Mouse (Mus musculus) liver, adult 2 months (tissue): Measurements from ENCODE around the gene Ssh3. TPM values are rescaled to one million over a fixed set of nuclear protein-coding genes. Genes with fewer than 3 reads are reported as not detected.

Experiments
- DNase-seq: peaks from one replicate; pipeline ENCODE4 v3.0.0-alpha.2; 2011; ENCODE audit warnings: low read depth, low spot score; ENCODE audit errors: extremely low read depth
- H3K27ac ChIP-seq: fragments of 200-500 bp; replicated peaks from 2 replicates; pipeline ENCODE4 v1.5.1; 2012; ENCODE audit warnings: low read depth, mild to moderate bottlenecking, control low read depth, inconsistent platforms, low read length; ENCODE audit not compliant: insufficient read depth
- H3K27me3 ChIP-seq: fragments of 200-500 bp; 2 replicates; pipeline ENCODE4 v1.6.1; 2012; ENCODE audit warnings: mild to moderate bottlenecking, moderate library complexity, low read length, inconsistent platforms; ENCODE audit not compliant: control insufficient read depth, insufficient read depth
- H3K36me3 ChIP-seq: fragments of 200-500 bp; 2 replicates; pipeline ENCODE4 v1.6.1; 2012; ENCODE audit warnings: low read length, inconsistent platforms; ENCODE audit not compliant: control insufficient read depth, insufficient read depth
- H3K4me1 ChIP-seq: fragments of 200-500 bp; 2 replicates; pipeline ENCODE4 v1.6.1; 2011; ENCODE audit warnings: low read length; ENCODE audit not compliant: control insufficient read depth, insufficient read depth
- H3K4me3 ChIP-seq: fragments of 200-500 bp; 2 replicates; pipeline ENCODE4 v1.5.1; 2011; ENCODE audit warnings: low read depth, mild to moderate bottlenecking, control low read depth, low read length, moderate library complexity; ENCODE audit not compliant: insufficient read depth
- H3K79me2 ChIP-seq: fragments of 200-500 bp; 2 replicates; pipeline ENCODE4 v1.6.1; 2012; ENCODE audit warnings: inconsistent platforms, mild to moderate bottlenecking, low read length, moderate library complexity; ENCODE audit not compliant: control insufficient read depth, insufficient read depth
- H3K9ac ChIP-seq: fragments of 200-500 bp; 2 replicates; pipeline ENCODE4 v1.6.1; 2012; ENCODE audit warnings: low read depth, mild to moderate bottlenecking, control low read depth, inconsistent platforms, low read length
- CTCF ChIP-seq: fragments of 200-500 bp; IDR thresholded peaks from 2 replicates; pipeline ENCODE4 v1.5.1; 2011; ENCODE audit warnings: low read depth, low read length, control low read depth
- POLR2A ChIP-seq: fragments of 200-500 bp; IDR thresholded peaks from 2 replicates; pipeline ENCODE4 v1.6.1; 2011; ENCODE audit warnings: low read length, control low read depth; ENCODE audit not compliant: insufficient read depth; ENCODE audit errors: extremely low read depth
- WGBS: fragments of 180-500 bp; shearing (Covaris S2); methylation state at CpG from one replicate; pipeline ENCODE4 v1.1.7; 2018; 5-methylcytosine and 5-hydroxymethylcytosine counted together
- polyA plus RNA-seq: library from polyadenylated mRNA; depleted of rRNA; stranded (reverse); fragments of >200 nt; gene quantifications from 2 replicates; pipeline ENCODE4 v1.2.3, GENCODE M21; 2012
- total RNA-seq: library from RNA; depleted of rRNA; stranded (reverse); fragments of >200 nt; gene quantifications from 2 replicates; pipeline ENCODE4 v1.2.3, GENCODE M21; 2014

The Ssh3 gene
- total and polyA plus RNA-seq, 2 experiments = 11.5 to 29.2 TPM

DNA sequence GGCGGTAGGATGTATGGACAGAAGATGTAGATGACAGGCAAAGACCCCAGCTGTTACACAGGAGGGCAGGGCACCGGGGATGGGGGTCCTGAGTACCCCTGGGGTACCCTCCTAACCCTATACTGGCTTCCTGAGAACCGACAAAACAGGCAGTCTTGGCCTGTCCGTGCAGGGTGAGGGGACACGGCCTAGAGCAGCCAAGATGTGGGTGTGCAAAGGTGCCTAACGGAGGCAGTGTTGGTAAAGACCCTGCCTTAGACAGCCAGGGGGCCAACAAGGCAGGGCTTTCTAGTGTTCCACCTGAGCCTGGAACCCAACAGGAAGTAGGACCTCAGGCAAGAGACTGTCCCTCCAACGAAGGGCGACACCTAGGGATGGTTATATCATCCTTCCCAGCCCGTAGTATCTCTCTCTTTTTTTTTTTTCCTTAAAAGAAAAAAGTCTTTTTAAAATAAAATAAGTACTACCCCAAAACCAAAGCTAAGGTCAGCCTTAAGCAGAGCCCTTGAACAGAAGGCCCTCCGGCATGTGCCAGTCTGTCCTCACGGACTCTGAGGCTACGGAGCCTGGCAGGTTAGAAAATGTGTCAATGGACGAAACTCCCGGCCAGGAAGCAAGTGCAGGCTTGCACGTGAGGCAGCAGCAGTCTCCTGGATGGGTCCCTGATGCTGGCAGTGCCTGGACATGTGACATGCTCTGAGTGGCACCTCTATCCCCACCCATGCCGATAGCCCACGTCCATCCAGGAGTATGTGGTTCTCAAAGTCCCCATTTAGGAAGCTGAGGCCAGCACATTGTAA, 29.5 kb upstream of the Ssh3 start:
- TF ChIP-seq POLR2A (no peak), CTCF (0 out of 2 replicates have a peak, but pooled peaks have one; percentile 1)
- Histone ChIP-seq H3K9ac (no peak overlapping the region), H3K4me1 (peaks cover 9% of the 10 kb centered on the region), H3K4me3 (no peak overlapping the region), H3K36me3 (no peaks in the 10 kb centered on the region), H3K27me3 (no peaks in the 10 kb centered on the region), H3K27ac (no peak overlapping the region), H3K79me2 (peaks cover 44% of the 10 kb centered on the region)
- 83% methylated on average over 17 of the region's 17 CpGs for WGBS
- DNase-seq = no peak

DNA sequence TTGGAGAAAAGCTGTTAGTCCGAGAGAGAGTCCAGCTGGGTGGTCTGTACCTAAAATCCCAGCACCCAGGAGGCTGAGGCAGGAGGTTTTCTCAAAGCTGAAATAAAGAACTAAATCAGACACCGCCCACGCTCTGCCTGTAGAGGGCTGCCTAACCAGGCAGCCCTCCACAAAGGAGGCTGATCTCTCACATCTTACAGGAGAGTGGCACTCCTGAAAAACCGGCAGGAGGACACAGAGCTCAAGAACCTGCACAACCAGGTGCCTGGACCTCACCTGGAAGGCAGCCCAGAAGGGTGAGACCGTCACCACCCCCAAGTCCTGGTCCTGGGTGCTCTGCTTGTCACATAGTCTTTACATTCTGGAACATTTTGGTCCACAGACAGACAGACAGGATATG, 28.9 kb upstream of the Ssh3 start:
- 83% methylated on average over 5 of the region's 5 CpGs for WGBS
- Histone ChIP-seq H3K36me3 (no peaks in the 10 kb centered on the region), H3K27me3 (no peaks in the 10 kb centered on the region), H3K79me2 (peaks cover 37% of the 10 kb centered on the region), H3K27ac (no peak overlapping the region), H3K4me1 (peaks cover 3% of the 10 kb centered on the region), H3K9ac (no peak overlapping the region), H3K4me3 (no peak overlapping the region)
- no peak for DNase-seq
- TF ChIP-seq POLR2A = no peak
- TF ChIP-seq CTCF = 0 out of 2 replicates have a peak, but pooled peaks have one; percentile 16

DNA sequence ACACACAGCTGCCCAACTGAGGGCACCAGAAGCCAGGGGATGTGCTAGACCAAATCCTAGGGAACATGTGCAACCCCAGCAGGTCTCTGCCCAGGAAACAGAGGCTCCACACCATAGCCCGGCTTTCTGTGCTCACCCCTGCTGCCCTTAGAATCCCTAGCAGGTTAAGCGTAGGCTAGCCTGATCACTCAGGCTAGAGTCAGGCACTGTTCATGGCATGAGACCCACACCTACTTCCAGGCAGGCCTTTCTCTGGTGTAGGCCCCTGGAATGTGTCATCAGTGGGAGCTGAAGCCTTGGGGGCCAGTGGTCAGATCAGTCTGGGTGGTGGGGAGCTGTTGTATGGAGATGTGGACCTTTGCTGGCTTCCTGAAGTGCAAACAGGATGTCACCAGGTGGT, 27.6 kb upstream of the Ssh3 start:
- H3K27me3 ChIP-seq = no peaks in the 10 kb centered on the region
- TF ChIP-seq CTCF (no peak), POLR2A (no peak)
- whole genome bisulfite sequencing = 74% methylated on average over 2 of the region's 2 CpGs
- no peak overlapping the region for H3K4me3 ChIP-seq
- H3K27ac ChIP-seq = no peak overlapping the region
- DNase-seq = no peak
- peaks cover 25% of the 10 kb centered on the region for H3K79me2 ChIP-seq
- peaks cover 2% of the 10 kb centered on the region for H3K4me1 ChIP-seq
- peaks cover 9% of the 10 kb centered on the region for H3K36me3 ChIP-seq
- H3K9ac ChIP-seq = no peak overlapping the region

DNA sequence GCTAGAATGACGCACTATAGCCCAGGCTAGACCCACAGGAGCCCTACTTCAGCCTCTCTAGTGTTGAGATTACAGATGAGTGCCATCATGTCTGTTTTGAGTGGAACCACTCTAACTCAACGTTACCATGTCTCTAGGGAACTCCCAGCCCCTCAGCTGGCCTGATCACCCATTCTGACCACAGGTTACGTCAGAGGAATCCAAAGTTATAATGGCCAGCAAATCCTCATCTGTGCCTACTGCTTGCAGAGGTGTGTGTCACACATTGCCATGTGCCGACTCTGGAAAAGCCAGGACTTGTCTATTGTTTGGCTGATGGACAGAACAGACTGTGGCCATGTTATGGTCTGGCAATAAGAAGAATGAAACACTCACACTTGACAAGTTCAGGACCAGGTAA, 26.4 kb upstream of the Ssh3 start:
- no peak overlapping the region for H3K4me3 ChIP-seq
- peaks cover 14% of the 10 kb centered on the region for H3K36me3 ChIP-seq
- H3K79me2 ChIP-seq = peaks cover 18% of the 10 kb centered on the region; the same call in 1 of the 2 replicates
- no peaks in the 10 kb centered on the region for H3K27me3 ChIP-seq
- TF ChIP-seq POLR2A (no peak), CTCF (no peak)
- no peak for DNase-seq
- H3K4me1 ChIP-seq = peaks cover 2% of the 10 kb centered on the region
- H3K9ac ChIP-seq = no peak overlapping the region
- H3K27ac ChIP-seq = no peak overlapping the region
- WGBS = 84% methylated on average over 4 of the region's 4 CpGs

DNA sequence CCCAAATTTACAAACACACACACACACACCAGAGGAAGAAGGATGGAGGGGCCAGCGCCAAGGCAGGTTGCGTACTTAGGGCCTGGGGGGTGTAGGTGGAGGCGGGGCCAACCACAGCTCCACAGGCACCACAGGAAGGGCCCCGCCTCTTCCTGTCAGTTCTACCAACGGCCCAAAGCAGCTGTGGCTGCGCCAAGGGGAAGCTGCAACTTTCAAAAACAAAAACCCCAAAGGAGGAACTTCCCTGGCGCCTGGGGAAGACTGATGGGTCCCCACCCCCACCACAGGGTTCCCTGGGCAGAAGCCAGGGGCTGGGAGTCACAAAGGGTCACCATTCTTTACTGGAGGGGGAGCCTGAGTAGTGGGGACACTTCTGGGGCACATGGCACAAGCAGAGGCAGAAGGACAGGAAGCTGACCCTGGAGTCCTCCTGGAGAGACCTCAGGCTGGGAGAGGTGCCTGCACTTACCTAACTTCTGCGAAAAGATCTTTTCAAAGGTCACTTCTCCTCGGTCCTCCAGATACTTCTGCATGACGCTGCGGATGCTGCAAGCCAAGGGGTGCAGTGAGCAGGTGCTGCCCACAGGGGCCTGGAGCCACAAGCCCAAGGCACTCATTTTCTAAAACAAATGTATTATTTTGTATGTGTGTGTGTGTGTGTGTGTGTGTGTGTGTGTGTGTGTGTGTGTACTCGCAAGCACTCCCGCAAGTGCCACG, 25.6 kb upstream of the Ssh3 start:
- H3K4me1 ChIP-seq = peaks cover 2% of the 10 kb centered on the region
- DNase-seq = peak; percentile 37
- 60% methylated on average over 14 of the region's 14 CpGs for WGBS
- no peak overlapping the region for H3K4me3 ChIP-seq
- H3K27me3 ChIP-seq = no peaks in the 10 kb centered on the region
- no peak overlapping the region for H3K9ac ChIP-seq
- peak overlapping the region; percentile 36 for H3K27ac ChIP-seq
- H3K79me2 ChIP-seq = peaks cover 14% of the 10 kb centered on the region; the same call in 1 of the 2 replicates
- TF ChIP-seq POLR2A (no peak), CTCF (no peak)
- peaks cover 17% of the 10 kb centered on the region for H3K36me3 ChIP-seq
